Mouse (Mus musculus) neutrophil, adult 5-6 weeks (primary cell): ENCODE results near the gene Trak1. TPM values are rescaled to one million over a fixed set of nuclear protein-coding genes. Genes with fewer than 3 reads are reported as not detected.

Source experiments
- ATAC-seq: fragments of 151-379, 151-347 bp; 2 replicates; pipeline ENCODE4 v1.8.0; 2017; ENCODE audit warnings: mild to moderate bottlenecking, moderate TSS enrichment; ENCODE audit not compliant: insufficient number of reproducible peaks, poor library complexity, low FRiP score, severe bottlenecking; ENCODE audit errors: extremely low read depth
- total RNA-seq: library from RNA; stranded (forward); fragments of 200-1000 nt; gene quantifications from 2 replicates; pipeline ENCODE4 v1.2.3, GENCODE M21; 2017

Trak1 gene
- total RNA-seq, 1 experiment from 2014 or later: 45.3 TPM

- no peak for ATAC-seq
Measured at GRCm38 (mm10) chr9:121381678-121382297, 84.5 kb downstream of the Trak1 start.

- ATAC-seq: no peak
Measured at GRCm38 (mm10) chr9:121382568-121382967, 85.3 kb downstream of the Trak1 start.

- ATAC-seq: no peak
Measured at GRCm38 (mm10) chr9:121383180-121383586, 85.9 kb downstream of the Trak1 start.

- ATAC-seq: no peak
Measured at GRCm38 (mm10) chr9:121384620-121385019, 87.3 kb downstream of the Trak1 start.

GRCm38 (mm10) chr9:121385091-121385748 lies 87.9 kb downstream of the Trak1 start:
- ATAC-seq: peak; percentile 43; the same call in 1 of the 2 replicates

- ATAC-seq: no peak
Measured at GRCm38 (mm10) chr9:121385749-121386350, 88.5 kb downstream of the Trak1 start.

- no peak for ATAC-seq
Measured at GRCm38 (mm10) chr9:121387539-121388272, 90.4 kb downstream of the Trak1 start.

GRCm38 (mm10) chr9:121388273-121388931 lies 91.1 kb downstream of the Trak1 start:
- ATAC-seq: no peak

- no peak for ATAC-seq
Measured at GRCm38 (mm10) chr9:121389258-121389657, 92.0 kb downstream of the Trak1 start.

- ATAC-seq: no peak
Measured at GRCm38 (mm10) chr9:121391898-121392297, 94.6 kb downstream of the Trak1 start.

- ATAC-seq: no peak
Measured at GRCm38 (mm10) chr9:121392427-121392826, 95.1 kb downstream of the Trak1 start.

- no peak for ATAC-seq
Measured at GRCm38 (mm10) chr9:121393104-121393503, 95.8 kb downstream of the Trak1 start.

- no peak for ATAC-seq
Measured at GRCm38 (mm10) chr9:121394882-121395281, 97.6 kb downstream of the Trak1 start.

- no peak for ATAC-seq
Measured at GRCm38 (mm10) chr9:121395812-121396211, 98.5 kb downstream of the Trak1 start.

- peak; percentile 13; the same call in 1 of the 2 replicates for ATAC-seq
Measured at GRCm38 (mm10) chr9:121398100-121398760, 100.9 kb downstream of the Trak1 start.

- ATAC-seq: no peak
Measured at GRCm38 (mm10) chr9:121398761-121399160, 101.5 kb downstream of the Trak1 start.

- ATAC-seq: no peak
Measured at GRCm38 (mm10) chr9:121400608-121401007, 103.3 kb downstream of the Trak1 start.

- ATAC-seq: no peak
Measured at GRCm38 (mm10) chr9:121403157-121403671, 105.9 kb downstream of the Trak1 start.
